Mouse (Mus musculus) neural tube, embryonic 13.5 days (tissue): Measurements from ENCODE around the gene Luzp1. TPM values are rescaled to one million over a fixed set of nuclear protein-coding genes. Genes with fewer than 3 reads are reported as not detected.

ENCODE experiments used
- ATAC-seq: fragments of 200-750 bp; cut with Nextera tagmentation; 2 replicates; pipeline ENCODE4 v1.8.0; 2017; ENCODE audit warnings: low read depth, mild to moderate bottlenecking, moderate TSS enrichment, moderate library complexity
- H3K27ac ChIP-seq: fragments of 300-500 bp; sonication (generic); replicated peaks from 2 replicates; pipeline ENCODE4 v1.5.1; 2015; ENCODE audit warnings: moderate library complexity, mild to moderate bottlenecking, inconsistent platforms
- H3K27me3 ChIP-seq: fragments of 300-500 bp; sonication (generic); 2 replicates; pipeline ENCODE4 v1.6.1; 2015; ENCODE audit warnings: mild to moderate bottlenecking, inconsistent platforms
- H3K36me3 ChIP-seq: fragments of 300-500 bp; sonication (generic); 2 replicates; pipeline ENCODE4 v1.6.1; 2015; ENCODE audit warnings: mild to moderate bottlenecking, inconsistent platforms
- H3K4me1 ChIP-seq: fragments of 300-500 bp; sonication (generic); replicated peaks from 2 replicates; pipeline ENCODE4 v1.6.1; 2015; ENCODE audit warnings: inconsistent platforms
- H3K4me2 ChIP-seq: fragments of 300-500 bp; sonication (generic); 2 replicates; pipeline ENCODE4 v1.6.1; 2015; ENCODE audit warnings: inconsistent platforms, mild to moderate bottlenecking, moderate library complexity
- H3K4me3 ChIP-seq: fragments of 300-500 bp; sonication (generic); 2 replicates; pipeline ENCODE4 v1.5.1; 2015; ENCODE audit warnings: mild to moderate bottlenecking, inconsistent platforms
- H3K9ac ChIP-seq: fragments of 300-500 bp; sonication (generic); 2 replicates; pipeline ENCODE4 v1.6.1; 2015; ENCODE audit warnings: moderate library complexity, mild to moderate bottlenecking, inconsistent platforms
- H3K9me3 ChIP-seq: fragments of 300-500 bp; sonication (generic); 2 replicates; pipeline ENCODE4 v1.6.1; 2016; ENCODE audit warnings: inconsistent platforms
- WGBS: fragments of 180-500 bp; shearing (Covaris S2); methylation state at CpG from one replicate; pipeline ENCODE4 v1.1.7; 2015; 5-methylcytosine and 5-hydroxymethylcytosine counted together
- polyA plus RNA-seq: library from polyadenylated mRNA; unstranded; fragments of >200 nt; fragmentation: Nextera tagmentation; extraction: Ambion mirVana; gene quantifications from 2 replicates; pipeline ENCODE4 v1.2.1, GENCODE M21; 2015

Gene Luzp1
- polyA plus RNA-seq, 1 experiment from 2014 or later, result 70.9 TPM

GRCm38 (mm10) chr4:136518576-136518975, 49.0 kb downstream of the Luzp1 start:
- WGBS, result 95% methylated on average over 2 of the region's 2 CpGs

GRCm38 (mm10) chr4:136519866-136520265, 50.3 kb downstream of the Luzp1 start:
- no peaks in the 10 kb centered on the region for H3K9me3 ChIP-seq
- H3K9ac ChIP-seq, result no peak overlapping the region
- H3K36me3 ChIP-seq, result 0 out of 2 replicates have a peak, but pooled peaks cover 5% of the 10 kb centered on the region
- 0 out of 2 replicates have a peak, but pooled peaks cover 3% of the 10 kb centered on the region for H3K4me1 ChIP-seq
- H3K27me3 ChIP-seq, result no peaks in the 10 kb centered on the region
- H3K4me3 ChIP-seq, result no peak overlapping the region
- ATAC-seq, result no peak
- no peak overlapping the region for H3K4me2 ChIP-seq
- no peak overlapping the region for H3K27ac ChIP-seq

More at GRCm38 (mm10) chr4:136518576-136518975, 49.0 kb downstream of the Luzp1 start:
- Histone ChIP-seq H3K27ac (no peak overlapping the region), H3K4me2 (no peak overlapping the region), H3K9ac (no peak overlapping the region), H3K4me3 (no peak overlapping the region), H3K4me1 (peaks cover 11% of the 10 kb centered on the region), H3K36me3 (0 out of 2 replicates have a peak, but pooled peaks cover 5% of the 10 kb centered on the region), H3K9me3 (no peaks in the 10 kb centered on the region), H3K27me3 (no peaks in the 10 kb centered on the region)
- ATAC-seq, result no peak

GRCm38 (mm10) chr4:136521898-136522297, 52.3 kb downstream of the Luzp1 start:
- no peak overlapping the region for H3K4me2 ChIP-seq
- no peak overlapping the region for H3K9ac ChIP-seq
- 0 out of 2 replicates have a peak, but pooled peaks cover 5% of the 10 kb centered on the region for H3K36me3 ChIP-seq
- 0 out of 2 replicates have a peak, but pooled peaks cover 3% of the 10 kb centered on the region for H3K4me1 ChIP-seq
- ATAC-seq, result no peak
- no peak overlapping the region for H3K27ac ChIP-seq
- H3K27me3 ChIP-seq, result no peaks in the 10 kb centered on the region
- H3K4me3 ChIP-seq, result no peak overlapping the region
- 67% methylated on average over 5 of the region's 5 CpGs for WGBS
- no peaks in the 10 kb centered on the region for H3K9me3 ChIP-seq

GRCm38 (mm10) chr4:136524309-136524708, 54.7 kb downstream of the Luzp1 start:
- Histone ChIP-seq H3K4me3 (no peak overlapping the region), H3K4me1 (0 out of 2 replicates have a peak, but pooled peaks cover 3% of the 10 kb centered on the region), H3K4me2 (no peak overlapping the region), H3K27ac (no peak overlapping the region), H3K27me3 (no peaks in the 10 kb centered on the region), H3K36me3 (0 out of 2 replicates have a peak, but pooled peaks cover 5% of the 10 kb centered on the region), H3K9me3 (no peaks in the 10 kb centered on the region), H3K9ac (no peak overlapping the region)
- ATAC-seq, result no peak
- WGBS, result 83% methylated on average over 2 of the region's 2 CpGs

DNA sequence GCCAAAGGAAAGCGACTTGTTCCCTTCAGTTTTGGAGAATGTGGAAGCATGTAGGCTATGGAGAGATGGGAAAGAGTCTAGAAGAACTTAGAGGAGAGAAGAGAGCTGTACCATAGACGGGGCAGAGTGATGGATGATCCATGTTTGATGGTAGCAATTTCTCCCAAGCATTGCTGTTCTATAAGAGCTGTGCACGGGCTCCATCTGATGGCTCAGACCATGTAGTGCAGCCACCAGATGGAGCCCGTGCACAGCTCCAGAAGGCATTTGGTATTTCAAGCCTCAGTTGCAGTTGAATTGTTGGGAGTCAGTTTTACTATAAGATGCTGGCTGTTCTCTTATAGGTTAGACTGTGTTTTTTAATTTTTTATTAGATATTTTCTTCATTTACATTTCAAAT, 56.9 kb downstream of the Luzp1 start:
- Histone ChIP-seq H3K36me3 (0 out of 2 replicates have a peak, but pooled peaks cover 5% of the 10 kb centered on the region), H3K27ac (no peak overlapping the region), H3K9ac (no peak overlapping the region), H3K4me3 (no peak overlapping the region), H3K4me2 (no peak overlapping the region), H3K27me3 (no peaks in the 10 kb centered on the region), H3K4me1 (no peaks in the 10 kb centered on the region), H3K9me3 (no peaks in the 10 kb centered on the region)
- WGBS, result 20% methylated on average over 4 of the region's 4 CpGs
- peak; percentile 75 for ATAC-seq

- no peak for ATAC-seq
- Histone ChIP-seq H3K36me3 (peaks cover 95% of the 10 kb centered on the region), H3K4me2 (no peak overlapping the region), H3K9me3 (no peaks in the 10 kb centered on the region), H3K4me1 (peaks cover 26% of the 10 kb centered on the region), H3K27ac (no peak overlapping the region), H3K9ac (no peak overlapping the region), H3K27me3 (no peaks in the 10 kb centered on the region), H3K4me3 (no peak overlapping the region)
- WGBS, result 95% methylated on average over 3 of the region's 3 CpGs
Measured at GRCm38 (mm10) chr4:136545151-136545550, 75.6 kb downstream of the Luzp1 start.

DNA sequence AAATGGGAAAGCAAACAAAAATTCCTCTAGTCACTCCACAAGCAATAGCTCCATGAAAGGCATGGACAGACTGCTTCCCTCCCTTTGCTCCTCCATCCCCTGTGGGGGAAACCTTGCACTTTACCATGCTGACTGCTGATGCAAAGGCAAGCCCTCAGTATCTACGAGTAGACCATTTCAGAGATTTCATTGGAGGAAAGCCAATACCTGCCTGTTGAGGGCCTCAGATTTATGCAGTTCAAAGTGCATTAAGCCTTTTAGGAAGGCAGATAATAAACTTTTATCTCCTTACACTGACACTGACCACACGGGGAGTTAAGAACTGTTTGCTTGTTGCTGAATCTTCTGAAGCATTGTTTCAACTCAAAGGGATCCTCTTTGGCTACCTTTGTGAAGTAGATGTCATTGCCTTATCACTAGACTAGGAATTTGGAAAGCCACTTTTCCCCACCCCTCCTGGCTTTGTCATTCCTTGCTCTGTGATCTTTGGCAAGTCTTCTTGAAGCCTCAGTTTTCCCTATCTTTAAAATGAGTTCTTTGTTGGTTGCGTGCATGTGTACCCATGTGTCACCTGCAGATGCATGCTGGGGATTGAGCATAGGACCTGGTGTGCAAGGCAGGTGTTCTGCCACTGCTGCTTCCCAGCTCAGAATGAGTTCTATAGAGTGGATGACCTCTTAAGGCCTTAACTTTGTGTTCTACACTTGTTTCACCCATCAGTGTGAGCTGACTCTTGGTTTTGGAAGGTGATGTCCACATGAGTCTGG, 76.9 kb downstream of the Luzp1 start:
- no peaks in the 10 kb centered on the region for H3K9me3 ChIP-seq
- H3K9ac ChIP-seq, result no peak overlapping the region
- 65% methylated on average over 3 of the region's 3 CpGs for WGBS
- H3K4me3 ChIP-seq, result no peak overlapping the region
- H3K27ac ChIP-seq, result no peak overlapping the region
- peaks cover 97% of the 10 kb centered on the region for H3K36me3 ChIP-seq
- no peak for ATAC-seq
- H3K27me3 ChIP-seq, result no peaks in the 10 kb centered on the region
- H3K4me2 ChIP-seq, result no peak overlapping the region
- peaks cover 26% of the 10 kb centered on the region for H3K4me1 ChIP-seq

- no peak for ATAC-seq
- Histone ChIP-seq H3K4me1 (peaks cover 26% of the 10 kb centered on the region), H3K4me2 (no peak overlapping the region), H3K27ac (0 out of 2 replicates have a peak overlapping the region, but pooled peaks have one; percentile 67), H3K9me3 (no peaks in the 10 kb centered on the region), H3K9ac (no peak overlapping the region), H3K36me3 (peaks cover 97% of the 10 kb centered on the region), H3K4me3 (no peak overlapping the region), H3K27me3 (no peaks in the 10 kb centered on the region)
- 74% methylated on average over 1 of the region's 1 CpGs for WGBS
Measured at GRCm38 (mm10) chr4:136547721-136548120, 78.2 kb downstream of the Luzp1 start.

GRCm38 (mm10) chr4:136548381-136548801, 78.8 kb downstream of the Luzp1 start:
- H3K4me3 ChIP-seq, result no peak overlapping the region
- 65% methylated on average over 1 of the region's 1 CpGs for WGBS
- peak; percentile 59; the same call in 1 of the 2 replicates for ATAC-seq
- H3K36me3 ChIP-seq, result peaks cover 97% of the 10 kb centered on the region
- peak overlapping the region; percentile 67 for H3K27ac ChIP-seq
- H3K4me1 ChIP-seq, result peaks cover 26% of the 10 kb centered on the region
- H3K4me2 ChIP-seq, result no peak overlapping the region
- no peaks in the 10 kb centered on the region for H3K9me3 ChIP-seq
- H3K9ac ChIP-seq, result no peak overlapping the region
- H3K27me3 ChIP-seq, result no peaks in the 10 kb centered on the region

DNA sequence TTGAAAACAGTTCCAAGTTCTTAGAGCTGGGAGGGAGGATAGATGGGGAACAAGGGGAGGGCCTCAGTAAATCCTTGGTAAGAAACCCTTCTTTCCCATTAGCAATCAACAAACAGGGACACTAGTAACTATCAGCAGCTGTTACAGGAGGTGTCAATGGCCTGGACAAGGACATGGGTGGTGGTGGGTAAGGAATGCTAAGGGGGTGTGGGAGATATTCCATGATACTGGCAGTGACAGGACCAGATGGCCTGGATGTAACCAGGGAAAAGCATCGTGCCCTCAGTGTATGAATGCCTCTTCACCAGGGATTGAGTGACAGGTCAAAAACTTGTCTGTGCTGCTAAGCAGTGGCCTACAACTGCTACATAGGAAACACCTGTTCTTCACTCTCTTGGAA, 83.5 kb downstream of the Luzp1 start:
- H3K4me1 ChIP-seq, result peaks cover 12% of the 10 kb centered on the region
- no peaks in the 10 kb centered on the region for H3K27me3 ChIP-seq
- no peak overlapping the region for H3K9ac ChIP-seq
- WGBS, result 63% methylated on average over 1 of the region's 1 CpGs
- no peak overlapping the region for H3K4me3 ChIP-seq
- no peak overlapping the region for H3K27ac ChIP-seq
- no peak overlapping the region for H3K4me2 ChIP-seq
- H3K9me3 ChIP-seq, result no peaks in the 10 kb centered on the region
- peaks cover 92% of the 10 kb centered on the region for H3K36me3 ChIP-seq
- ATAC-seq, result no peak

DNA sequence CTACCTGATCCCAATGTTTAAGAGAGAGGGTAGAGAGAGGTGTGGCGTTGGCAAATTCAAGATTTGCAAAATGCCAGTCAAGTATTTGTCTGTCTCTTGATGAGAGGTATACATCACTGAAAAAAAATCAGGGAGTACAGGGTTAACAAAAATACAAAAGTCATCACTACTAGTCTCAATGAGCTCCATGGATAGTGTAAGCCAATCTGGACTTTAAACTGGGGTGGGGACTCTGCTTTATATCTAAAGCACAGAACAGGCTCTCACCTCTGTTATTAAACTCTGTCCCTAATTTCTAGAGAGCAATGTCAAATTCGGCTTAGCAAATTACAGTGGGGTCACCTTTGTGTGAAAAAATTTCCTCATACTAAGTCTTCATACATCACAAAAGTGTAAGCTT, 88.1 kb downstream of the Luzp1 start:
- H3K9me3 ChIP-seq, result no peaks in the 10 kb centered on the region
- 95% methylated on average over 2 of the region's 2 CpGs for WGBS
- no peak overlapping the region for H3K9ac ChIP-seq
- peaks cover 89% of the 10 kb centered on the region for H3K36me3 ChIP-seq
- H3K27me3 ChIP-seq, result no peaks in the 10 kb centered on the region
- ATAC-seq, result no peak
- no peak overlapping the region for H3K27ac ChIP-seq
- H3K4me2 ChIP-seq, result no peak overlapping the region
- H3K4me1 ChIP-seq, result peaks cover under 1% of the 10 kb centered on the region; the same call in 1 of the 2 replicates
- H3K4me3 ChIP-seq, result no peak overlapping the region

- Histone ChIP-seq H3K9me3 (no peaks in the 10 kb centered on the region), H3K27ac (no peak overlapping the region), H3K27me3 (no peaks in the 10 kb centered on the region), H3K4me2 (no peak overlapping the region), H3K4me1 (peaks cover 5% of the 10 kb centered on the region; the same call in 1 of the 2 replicates), H3K9ac (no peak overlapping the region), H3K4me3 (no peak overlapping the region), H3K36me3 (peaks cover 80% of the 10 kb centered on the region)
- WGBS, result 98% methylated on average over 2 of the region's 2 CpGs
- ATAC-seq, result no peak
Measured at GRCm38 (mm10) chr4:136559690-136560089, 90.1 kb downstream of the Luzp1 start.
